Mouse (Mus musculus) erythroblast, embryonic 14.5 days (primary cell): ENCODE measurements around the gene Mta1.

Experiments used
- GATA1 ChIP-seq: IDR thresholded peaks from 2 replicates; pipeline ENCODE4 v1.6.1; 2012; ENCODE audit warnings: low read length, inconsistent platforms, mixed read lengths
- TAL1 ChIP-seq: IDR thresholded peaks from 3 replicates; pipeline ENCODE4 v1.6.1; 2012; ENCODE audit warnings: low read length, inconsistent platforms, mixed read lengths

- no peak for TF ChIP-seq GATA1
- no peak for TF ChIP-seq TAL1
These were observed 10.6 kb downstream of the Mta1 start for GRCm38 (mm10) chr12:113108528-113109283.
